Mouse (Mus musculus) kidney, embryonic 16.5 days (tissue): ENCODE data around the gene Ubtd2. TPM values are rescaled to one million over a fixed set of nuclear protein-coding genes. Genes with fewer than 3 reads are reported as not detected.

Experiments used
- ATAC-seq: fragments of 200-750 bp; cut with Nextera tagmentation; 2 replicates; pipeline ENCODE4 v1.8.0; 2017; ENCODE audit warnings: moderate TSS enrichment; ENCODE audit not compliant: low FRiP score, low TSS enrichment
- H3K27ac ChIP-seq: fragments of 300-500 bp; sonication (generic); 2 replicates; pipeline ENCODE4 v1.5.1; 2014; ENCODE audit warnings: low read length
- H3K27me3 ChIP-seq: fragments of 300-500 bp; sonication (generic); 2 replicates; pipeline ENCODE4 v1.6.1; 2014; ENCODE audit warnings: low read length, control low read depth, mixed read lengths; ENCODE audit not compliant: insufficient read depth
- H3K36me3 ChIP-seq: fragments of 300-500 bp; sonication (generic); 2 replicates; pipeline ENCODE4 v1.6.1; 2014; ENCODE audit warnings: low read length, control low read depth, mixed read lengths; ENCODE audit not compliant: insufficient read depth
- H3K4me1 ChIP-seq: fragments of 300-500 bp; sonication (generic); 2 replicates; pipeline ENCODE4 v1.6.1; 2014; ENCODE audit warnings: low read length, control low read depth, mixed read lengths; ENCODE audit not compliant: insufficient read depth
- H3K4me2 ChIP-seq: fragments of 300-500 bp; sonication (generic); replicated peaks from 2 replicates; pipeline ENCODE4 v1.6.1; 2014; ENCODE audit warnings: low read depth, low read length
- H3K4me3 ChIP-seq: fragments of 300-500 bp; sonication (generic); 2 replicates; pipeline ENCODE4 v1.5.1; 2014; ENCODE audit warnings: mild to moderate bottlenecking, low read length
- H3K9ac ChIP-seq: fragments of 300-500 bp; sonication (generic); replicated peaks from 2 replicates; pipeline ENCODE4 v1.6.1; 2014; ENCODE audit warnings: low read length
- H3K9me3 ChIP-seq: fragments of 300-500 bp; sonication (generic); 2 replicates; pipeline ENCODE4 v1.6.1; 2016; ENCODE audit warnings: low read length, control low read depth
- WGBS: fragments of 180-500 bp; shearing (Covaris S2); extraction: QIAGEN DNeasy Blood & Tissue Kit; methylation state at CpG from one replicate; pipeline ENCODE4 v1.1.7; 2014; 5-methylcytosine and 5-hydroxymethylcytosine counted together
- polyA plus RNA-seq: library from polyadenylated mRNA; unstranded; fragments of >200 nt; fragmentation: Nextera tagmentation; extraction: Ambion mirVana; gene quantifications from 2 replicates; pipeline ENCODE4 v1.2.1, GENCODE M21; 2015

Ubtd2 gene
- polyA plus RNA-seq, 1 experiment from 2014 or later, result 45.6 TPM

DNA sequence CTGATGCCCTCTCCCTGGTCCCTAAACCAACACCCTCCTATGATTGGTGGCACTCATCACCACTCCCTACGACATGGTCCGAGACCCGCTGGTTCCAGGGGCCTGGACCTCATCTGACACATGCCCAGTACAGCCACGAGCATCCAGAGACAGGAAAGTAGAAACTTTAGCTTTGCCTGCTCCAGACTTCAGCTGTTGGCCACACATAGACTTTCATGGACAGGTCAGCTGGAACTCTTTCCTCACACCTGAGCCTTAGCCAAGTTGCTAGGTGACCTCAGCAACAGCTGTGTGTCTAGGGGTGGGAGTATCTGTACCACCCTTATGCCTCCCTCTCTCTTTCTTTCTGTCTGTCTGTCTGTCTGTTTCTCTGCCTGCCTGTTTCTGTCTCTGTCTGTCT lies 93.1 kb downstream of the Ubtd2 start:
- ATAC-seq, result no peak
- no peak overlapping the region for H3K27ac ChIP-seq
- peaks cover 34% of the 10 kb centered on the region for H3K4me1 ChIP-seq

DNA sequence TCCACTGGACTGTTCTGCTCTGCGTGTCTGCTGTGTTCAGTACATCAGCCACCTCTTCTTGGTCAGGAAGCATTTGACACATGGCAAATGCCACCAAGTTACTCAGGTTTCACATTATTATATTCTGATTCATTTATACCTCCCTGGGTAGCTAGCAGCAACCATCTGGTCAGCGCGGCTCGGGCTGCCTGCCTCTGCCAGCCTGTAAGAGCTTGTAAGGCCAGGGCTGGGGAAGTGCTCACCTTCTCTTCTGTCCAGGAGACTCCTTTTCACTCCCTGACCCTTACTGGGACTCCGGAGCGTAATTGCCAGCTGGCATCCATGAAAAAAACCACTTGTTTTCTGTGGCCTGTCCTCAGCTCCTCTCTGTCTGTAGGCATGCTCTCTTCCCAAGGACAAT lies 94.1 kb downstream of the Ubtd2 start:
- H3K4me1 ChIP-seq, result peaks cover 39% of the 10 kb centered on the region
- H3K36me3 ChIP-seq, result no peaks in the 10 kb centered on the region
- no peak overlapping the region for H3K9ac ChIP-seq
- no peak overlapping the region for H3K27ac ChIP-seq
- 43% methylated on average over 6 of the region's 6 CpGs for WGBS
- H3K4me3 ChIP-seq, result no peak overlapping the region
- no peaks in the 10 kb centered on the region for H3K27me3 ChIP-seq
- no peak overlapping the region for H3K4me2 ChIP-seq
- H3K9me3 ChIP-seq, result no peaks in the 10 kb centered on the region
- ATAC-seq, result no peak

More for the DNA sequence above, 93.1 kb downstream of the Ubtd2 start:
- Histone ChIP-seq H3K36me3 (no peaks in the 10 kb centered on the region), H3K27me3 (no peaks in the 10 kb centered on the region), H3K9me3 (no peaks in the 10 kb centered on the region), H3K4me2 (no peak overlapping the region), H3K9ac (no peak overlapping the region), H3K4me3 (no peak overlapping the region)
- 79% methylated on average over 4 of the region's 4 CpGs for WGBS

DNA sequence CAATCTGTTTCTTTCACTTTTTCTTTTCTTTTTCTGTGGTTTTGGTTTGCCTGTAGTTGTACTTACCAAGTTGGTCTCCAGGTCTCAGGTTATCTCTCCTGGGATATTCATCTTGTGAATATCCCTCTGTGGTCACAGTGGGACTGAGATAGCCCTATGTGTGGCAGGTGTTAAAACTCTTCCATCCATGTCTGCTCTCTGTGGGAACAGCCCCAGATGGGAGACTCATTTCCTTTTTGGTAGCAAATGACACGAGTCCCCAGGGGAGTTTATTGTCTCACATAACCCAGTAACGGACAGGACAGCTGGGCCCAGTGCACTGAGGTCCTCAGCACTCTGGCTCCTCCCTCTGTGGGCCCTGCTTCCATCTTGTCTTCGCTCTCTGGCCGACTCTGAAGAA lies 94.9 kb downstream of the Ubtd2 start:
- H3K27me3 ChIP-seq, result no peaks in the 10 kb centered on the region
- H3K9ac ChIP-seq, result no peak overlapping the region
- WGBS, result 43% methylated on average over 4 of the region's 4 CpGs
- no peak overlapping the region for H3K4me2 ChIP-seq
- H3K4me3 ChIP-seq, result no peak overlapping the region
- no peaks in the 10 kb centered on the region for H3K9me3 ChIP-seq
- peaks cover 39% of the 10 kb centered on the region for H3K4me1 ChIP-seq
- no peak for ATAC-seq
- no peaks in the 10 kb centered on the region for H3K36me3 ChIP-seq
- no peak overlapping the region for H3K27ac ChIP-seq

DNA sequence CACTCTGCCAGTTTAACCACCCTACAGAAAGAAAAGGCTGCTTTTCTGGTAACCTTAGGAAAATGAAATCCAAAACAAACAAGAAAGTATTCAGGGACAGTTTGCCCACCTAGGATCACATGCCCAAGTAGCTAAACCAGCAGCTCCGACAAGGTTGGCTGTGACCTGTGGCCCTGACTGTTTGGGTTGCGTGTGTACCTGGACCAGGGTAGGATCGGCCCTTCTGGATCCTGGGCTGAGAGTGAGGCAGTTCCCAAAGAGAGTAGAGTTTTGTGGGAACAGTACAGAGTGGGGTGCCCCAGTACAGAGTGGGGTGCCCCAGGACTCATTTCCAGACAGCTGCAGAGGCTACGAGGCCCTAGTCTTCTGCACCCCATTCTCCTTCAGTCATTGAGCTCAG lies 95.9 kb downstream of the Ubtd2 start:
- H3K4me3 ChIP-seq, result no peak overlapping the region
- H3K27ac ChIP-seq, result no peak overlapping the region
- 91% methylated on average over 4 of the region's 4 CpGs for WGBS
- no peak for ATAC-seq
- no peaks in the 10 kb centered on the region for H3K36me3 ChIP-seq
- no peak overlapping the region for H3K4me2 ChIP-seq
- no peaks in the 10 kb centered on the region for H3K27me3 ChIP-seq
- peaks cover 33% of the 10 kb centered on the region for H3K4me1 ChIP-seq
- no peak overlapping the region for H3K9ac ChIP-seq
- no peaks in the 10 kb centered on the region for H3K9me3 ChIP-seq

DNA sequence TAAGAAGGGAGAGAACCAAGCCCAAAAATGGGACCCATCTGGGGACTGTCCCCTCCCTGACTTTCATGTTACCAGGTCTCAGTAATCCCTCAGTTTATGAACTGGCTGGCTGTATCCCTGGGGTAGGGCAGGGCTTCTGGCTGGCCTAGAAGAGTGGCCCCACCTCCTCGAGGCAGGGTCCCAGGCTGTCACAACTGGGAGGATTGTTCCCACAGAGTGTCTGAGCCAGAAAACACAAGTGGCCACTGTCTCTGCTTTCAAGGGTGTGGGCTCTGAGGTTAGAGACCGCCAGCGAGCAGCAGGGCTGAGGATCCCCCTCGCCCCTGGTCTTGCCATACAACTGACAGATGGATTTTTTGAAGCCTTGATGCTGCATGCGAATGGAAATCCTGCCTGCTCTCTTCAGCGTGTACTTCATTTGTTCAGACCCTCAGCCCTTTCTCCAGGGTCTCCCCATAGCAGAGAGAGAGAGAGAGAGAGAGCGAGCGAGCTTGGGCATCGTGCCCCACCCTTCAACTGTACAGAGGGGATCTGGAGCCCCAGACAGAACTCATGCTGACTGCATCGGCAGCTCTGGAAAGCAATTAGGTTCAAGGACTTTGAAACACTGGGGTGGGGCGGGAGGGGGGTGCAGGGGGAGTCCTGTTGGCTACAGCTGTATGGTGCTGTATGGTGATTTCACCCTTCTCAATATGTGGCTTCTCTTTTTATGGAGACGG lies 96.6 kb downstream of the Ubtd2 start:
- ATAC-seq, result no peak
- Histone ChIP-seq H3K27me3 (no peaks in the 10 kb centered on the region), H3K36me3 (no peaks in the 10 kb centered on the region), H3K4me2 (no peak overlapping the region), H3K4me3 (no peak overlapping the region), H3K27ac (no peak overlapping the region), H3K9ac (no peak overlapping the region), H3K4me1 (peaks cover 33% of the 10 kb centered on the region), H3K9me3 (no peaks in the 10 kb centered on the region)
- 74% methylated on average over 12 of the region's 12 CpGs for WGBS

DNA sequence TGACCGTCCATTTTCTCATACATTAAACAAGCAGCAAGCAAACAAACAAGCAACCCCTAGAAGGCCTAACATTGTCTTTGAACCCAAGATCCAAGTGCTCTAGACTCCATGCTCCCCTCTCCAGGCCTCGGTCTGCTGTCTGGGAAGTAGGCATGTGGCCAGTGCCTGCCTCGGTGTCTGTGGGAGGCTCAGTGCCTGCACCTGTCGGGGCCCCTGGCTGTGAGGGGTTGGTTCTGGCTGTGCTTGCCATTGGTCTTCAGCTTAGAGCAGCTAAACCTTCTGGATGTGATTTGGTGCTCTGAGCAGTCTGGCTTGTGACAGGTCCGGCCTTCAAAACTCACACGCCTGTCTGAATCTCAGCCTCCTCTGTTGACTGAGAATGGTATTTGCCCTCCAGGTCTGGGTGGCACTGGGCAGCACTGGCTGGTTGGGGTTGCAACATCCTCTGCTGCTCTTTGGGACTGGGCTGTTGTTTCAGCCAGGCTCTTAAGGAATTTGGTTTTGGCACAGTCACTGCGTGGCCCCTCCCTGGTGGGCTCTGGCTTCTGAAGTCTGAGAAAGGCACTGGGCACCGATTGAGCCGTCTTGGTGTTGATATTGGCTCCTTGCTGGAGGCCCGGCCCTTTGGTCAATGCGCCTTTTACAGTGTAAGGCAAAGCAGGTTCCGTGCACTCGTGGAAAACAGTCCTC lies 97.4 kb downstream of the Ubtd2 start:
- peak overlapping the region; percentile 64 for H3K27ac ChIP-seq

DNA sequence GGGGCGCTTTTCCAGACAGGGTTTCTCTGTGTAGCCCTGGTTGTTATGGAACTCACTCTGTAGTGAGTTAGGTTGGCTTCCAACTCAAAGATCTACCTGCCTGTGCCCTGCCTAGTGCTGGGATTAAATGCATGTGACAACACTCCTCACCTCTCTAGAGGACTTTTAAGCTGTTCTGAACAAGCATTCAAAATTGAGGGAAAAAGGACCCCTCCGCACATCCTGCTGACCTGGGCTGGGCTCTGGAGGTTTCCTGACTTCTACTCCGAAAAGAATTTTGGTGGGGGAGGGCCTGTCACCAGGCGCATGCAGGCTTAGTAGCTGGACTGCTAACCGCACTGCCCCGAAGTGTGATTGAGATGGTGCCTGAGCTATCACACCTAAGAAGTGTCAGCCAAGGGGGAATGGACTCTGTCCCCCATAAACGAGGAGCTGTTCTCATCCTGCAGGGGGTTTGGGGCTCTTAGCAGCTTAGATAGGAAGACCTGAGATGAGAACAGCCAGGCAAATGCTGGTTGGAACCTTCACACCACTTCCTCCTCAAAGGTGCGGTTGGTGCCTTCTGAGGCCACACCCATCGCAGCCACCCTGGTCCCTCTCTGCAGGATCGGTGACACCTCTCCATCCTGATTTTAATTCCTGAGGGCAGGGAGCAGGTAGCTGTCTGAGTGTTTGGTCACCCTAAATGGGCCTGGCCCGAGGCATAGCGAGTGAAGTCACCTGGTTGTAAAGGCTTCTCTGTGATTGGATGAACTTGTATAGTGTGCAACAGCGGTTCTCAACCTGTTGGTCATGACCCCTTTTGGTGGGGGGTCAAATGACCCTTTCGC lies 98.4 kb downstream of the Ubtd2 start:
- Histone ChIP-seq H3K4me3 (no peak overlapping the region), H3K9me3 (no peaks in the 10 kb centered on the region), H3K9ac (0 out of 2 replicates have a peak overlapping the region, but pooled peaks have one; percentile 13), H3K4me1 (peaks cover 33% of the 10 kb centered on the region), H3K4me2 (no peak overlapping the region; the same call in 1 of the 2 replicates), H3K27ac (peak overlapping the region; percentile 64), H3K36me3 (0 out of 2 replicates have a peak, but pooled peaks cover 3% of the 10 kb centered on the region), H3K27me3 (no peaks in the 10 kb centered on the region)
- WGBS, result 53% methylated on average over 14 of the region's 14 CpGs
- no peak for ATAC-seq

More for the DNA sequence above, 97.4 kb downstream of the Ubtd2 start:
- H3K9me3 ChIP-seq, result no peaks in the 10 kb centered on the region
- no peaks in the 10 kb centered on the region for H3K27me3 ChIP-seq
- no peak overlapping the region for H3K4me2 ChIP-seq
- 48% methylated on average over 13 of the region's 13 CpGs for WGBS
- peak; percentile 52 for ATAC-seq
- no peak overlapping the region for H3K4me3 ChIP-seq
- H3K36me3 ChIP-seq, result no peaks in the 10 kb centered on the region
- peaks cover 33% of the 10 kb centered on the region for H3K4me1 ChIP-seq
- no peak overlapping the region for H3K9ac ChIP-seq

DNA sequence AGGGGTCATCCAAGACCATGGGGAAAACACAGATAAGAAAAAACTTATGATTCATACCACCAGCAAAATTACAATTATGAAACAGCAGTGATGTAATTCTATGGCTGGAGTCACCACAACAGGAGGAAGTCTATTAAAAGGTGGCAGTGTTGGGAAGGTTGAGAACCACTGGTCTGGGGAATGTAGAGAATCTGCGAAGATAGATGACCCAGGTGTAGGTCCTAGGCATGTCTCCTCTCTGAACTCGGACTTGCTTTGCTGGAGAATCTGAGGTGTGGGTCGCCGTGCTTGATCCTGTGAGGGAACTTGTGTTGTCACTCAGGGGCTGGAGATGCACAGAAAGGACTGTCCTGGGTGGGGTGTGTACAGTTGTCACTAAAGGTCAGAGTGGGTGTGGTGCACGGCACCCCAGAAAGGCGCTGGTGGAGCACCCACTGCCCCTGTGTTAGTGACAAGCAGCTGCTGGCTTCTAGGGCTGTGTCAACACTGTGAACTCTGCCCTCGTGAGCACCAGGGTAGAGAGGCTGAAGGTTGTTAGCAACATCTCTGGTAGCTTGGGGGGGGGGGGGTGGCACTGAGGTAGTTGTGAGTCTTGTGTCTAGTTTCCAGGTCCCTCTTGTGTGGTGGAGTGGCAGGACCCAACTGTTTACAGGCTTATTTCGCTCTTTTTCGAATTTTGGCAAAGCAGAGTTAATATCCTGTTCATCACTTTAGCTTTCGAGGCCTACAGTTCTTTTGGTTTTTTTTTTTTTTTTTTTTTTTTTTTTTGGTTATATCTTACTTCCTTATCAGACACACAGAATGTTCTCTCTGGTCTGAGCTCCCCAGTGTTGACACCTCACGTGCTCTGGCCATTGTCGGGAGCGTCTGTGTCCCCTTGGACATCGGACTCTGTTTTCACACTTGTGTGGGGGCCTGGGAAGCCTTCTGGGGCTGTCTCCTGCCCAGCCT lies 99.2 kb downstream of the Ubtd2 start:
- 77% methylated on average over 14 of the region's 14 CpGs for WGBS
- no peak for ATAC-seq
- no peaks in the 10 kb centered on the region for H3K9me3 ChIP-seq
- H3K36me3 ChIP-seq, result 0 out of 2 replicates have a peak, but pooled peaks cover 3% of the 10 kb centered on the region
- H3K27ac ChIP-seq, result no peak overlapping the region
- H3K27me3 ChIP-seq, result no peaks in the 10 kb centered on the region
- H3K9ac ChIP-seq, result no peak overlapping the region
- no peak overlapping the region for H3K4me3 ChIP-seq
- H3K4me1 ChIP-seq, result peaks cover 29% of the 10 kb centered on the region
- H3K4me2 ChIP-seq, result no peak overlapping the region

DNA sequence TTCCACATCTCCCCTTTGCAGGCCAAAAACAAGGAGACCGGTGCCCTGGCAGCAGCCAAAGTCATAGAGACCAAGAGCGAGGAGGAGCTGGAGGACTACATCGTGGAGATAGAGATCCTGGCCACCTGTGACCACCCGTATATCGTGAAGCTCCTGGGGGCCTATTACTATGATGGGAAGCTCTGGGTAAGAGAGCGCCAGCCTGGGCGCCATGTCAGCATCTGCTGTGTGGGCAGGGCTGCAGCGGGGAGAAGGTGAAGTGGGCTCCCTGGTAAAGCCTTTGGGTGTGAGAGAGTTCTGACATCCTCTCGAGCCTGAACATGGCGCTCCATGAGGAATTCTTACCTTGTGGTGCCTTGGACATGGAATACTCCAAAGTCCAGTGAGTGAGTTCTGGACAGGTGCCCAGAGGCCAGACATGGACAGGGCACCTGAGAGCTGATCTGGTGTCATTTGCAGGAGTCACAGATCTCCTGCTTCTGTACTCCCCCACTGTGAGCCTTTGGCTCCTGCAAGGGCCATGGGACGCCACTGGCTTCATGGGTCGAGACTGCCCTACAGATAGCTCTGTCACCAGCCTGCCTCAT lies 100.0 kb downstream of the Ubtd2 start:
- Histone ChIP-seq H3K4me1 (peaks cover 27% of the 10 kb centered on the region), H3K27me3 (no peaks in the 10 kb centered on the region), H3K36me3 (0 out of 2 replicates have a peak, but pooled peaks cover 3% of the 10 kb centered on the region), H3K9ac (no peak overlapping the region), H3K27ac (no peak overlapping the region), H3K4me2 (no peak overlapping the region), H3K9me3 (no peaks in the 10 kb centered on the region), H3K4me3 (no peak overlapping the region)
- WGBS, result 90% methylated on average over 12 of the region's 12 CpGs
- ATAC-seq, result no peak
